Mouse (Mus musculus) monocyte, adult 5-6 weeks (primary cell): ENCODE results near the gene Olfr1537. TPM values are rescaled to one million over a fixed set of nuclear protein-coding genes. Genes with fewer than 3 reads are reported as not detected.

ENCODE experiments used
- ATAC-seq: fragments of 153-309, 156-312 bp; replicated peaks from 2 replicates; pipeline ENCODE4 v1.8.0; 2017; ENCODE audit warnings: mild to moderate bottlenecking; ENCODE audit not compliant: low TSS enrichment, insufficient number of reproducible peaks, severe bottlenecking, poor library complexity, low FRiP score
- total RNA-seq: library from RNA; stranded (forward); fragments of 200-1000, 200-491, 200-594 nt; gene quantifications from 3 replicates; pipeline ENCODE4 v1.2.3, GENCODE M21; 2017

The Olfr1537 gene
- not detected in 3 replicates for total RNA-seq

DNA sequence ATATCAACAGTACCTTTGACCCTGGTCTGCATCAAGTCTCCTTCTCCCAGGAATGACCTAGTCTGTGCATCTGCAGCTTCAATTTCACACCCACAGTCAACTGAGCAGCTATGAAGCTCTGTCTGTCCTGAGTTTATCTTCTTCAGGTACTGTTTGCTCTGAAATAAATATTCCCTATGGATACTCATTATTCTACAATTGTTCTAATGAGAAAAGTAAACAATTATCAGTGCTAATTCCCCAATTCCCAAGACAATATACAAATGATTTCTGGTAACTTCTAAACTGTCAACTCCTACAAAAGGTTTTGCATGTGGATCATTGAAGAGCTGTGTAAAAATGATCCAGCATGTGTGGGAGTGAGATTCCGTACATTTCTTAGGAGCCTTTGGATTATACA, at the start of gene Olfr1537:
Olfr1537 (minus strand) TSS at position 101 of the 400 bp plus-strand sequence.
- no peak for ATAC-seq

DNA sequence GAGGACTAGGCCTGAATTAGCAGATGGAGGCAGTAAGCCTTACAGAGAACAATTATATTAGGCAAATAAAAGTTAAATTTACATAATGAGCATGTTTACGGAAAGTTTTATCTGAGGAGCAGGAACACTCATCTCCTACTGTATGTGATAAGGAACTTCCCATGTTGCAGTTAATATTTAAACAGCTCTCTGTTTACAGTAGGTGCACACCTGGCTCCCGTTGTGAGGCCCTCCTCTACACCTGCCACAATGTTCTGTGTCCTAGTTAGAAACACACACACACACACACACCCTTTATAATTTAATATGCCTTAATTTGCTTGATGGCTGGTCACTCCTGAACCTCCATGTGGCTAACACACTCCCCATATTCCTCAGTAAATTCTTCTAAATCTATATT, 37.3 kb upstream of the Olfr1537 start:
- no peak for ATAC-seq

DNA sequence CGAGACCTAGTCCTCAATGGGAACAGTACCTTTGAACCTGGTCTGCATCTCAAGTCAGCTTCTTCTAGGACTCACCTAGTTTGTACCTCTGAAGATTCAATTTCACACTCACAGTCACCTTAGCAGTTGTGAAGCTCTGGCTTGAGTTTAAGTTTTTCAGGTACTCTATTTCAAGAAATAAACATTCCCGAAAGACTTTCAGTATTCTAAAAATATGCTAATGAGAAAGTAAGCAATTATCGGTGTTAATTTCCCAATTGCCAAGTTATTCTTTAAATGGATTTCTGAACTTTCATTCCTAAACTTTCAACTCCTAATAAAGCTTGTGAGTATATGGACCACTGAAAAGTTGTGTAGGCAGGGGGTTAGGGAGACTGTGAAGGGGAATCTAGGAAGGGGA, 26.9 kb upstream of the Olfr1537 start, which contains the start of gene Olfr945:
Olfr945 (minus strand) TSS at position 101 of the 400 bp plus-strand sequence.
- ATAC-seq: no peak

GRCm38 (mm10) chr9:39201620-39202019, 48.2 kb downstream of the Olfr1537 start, which contains the start of gene Olfr944:
Gene Olfr944 (plus strand): TSS chr9:39201920.
- no peak for ATAC-seq

Other genes starting within 250 kb of the Olfr1537 start
- not detected in 3 replicates for gene Olfr146, start 226.6 kb downstream of the Olfr1537 start, total RNA-seq
- not detected in 3 replicates for gene Olfr937, start 185.0 kb downstream of the Olfr1537 start, total RNA-seq
- not detected in 3 replicates for gene Olfr938, start 171.1 kb downstream of the Olfr1537 start, total RNA-seq
- gene Olfr27, start 121.9 kb downstream of the Olfr1537 start, total RNA-seq: not detected in 3 replicates
- not detected in 3 replicates for gene Olfr943, start 83.7 kb downstream of the Olfr1537 start, total RNA-seq
- not detected in 3 replicates for gene Olfr944, start 48.1 kb downstream of the Olfr1537 start, total RNA-seq
- 0.53 TPM in 1 of 3 replicates, not detected in the others for gene Olfr945, start 26.8 kb upstream of the Olfr1537 start, total RNA-seq
- not detected in 3 replicates for gene Olfr948, start 76.1 kb upstream of the Olfr1537 start, total RNA-seq
- not detected in 3 replicates for gene Olfr951, start 137.4 kb upstream of the Olfr1537 start, total RNA-seq
- gene Olfr952, start 177.2 kb upstream of the Olfr1537 start, total RNA-seq: not detected in 3 replicates
- not detected in 3 replicates for gene Olfr954, start 206.7 kb upstream of the Olfr1537 start, total RNA-seq
- gene Olfr955, start 221.9 kb upstream of the Olfr1537 start, total RNA-seq: not detected in 3 replicates
- gene Olfr44, start 244.0 kb upstream of the Olfr1537 start, total RNA-seq: not detected in 3 replicates